Mouse (Mus musculus): ENCODE results near the gene Sema6b. TPM values are rescaled to one million over a fixed set of nuclear protein-coding genes. Genes with fewer than 3 reads are reported as not detected.

Sema6b gene
- polyA plus RNA-seq (2016; fragmentation: Nextera tagmentation; extraction: Ambion mirVana), result 12.5 and 13.0 TPM in 2 replicates

- 1% methylated on average over 77 of the region's 79 CpGs for WGBS
- Histone ChIP-seq H3K27ac (peak within 1 kb of the TSS; percentile 37; the same call in 1 of the 2 replicates), H3K9ac (peak within 1 kb of the TSS; percentile 84), H3K4me3 (peak within 1 kb of the TSS; percentile 79), H3K27me3 (replicated peaks) (peaks cover 54% of the 10 kb centered on the region), H3K4me1 (peaks cover 49% of the 10 kb centered on the region), H3K9me3 (no peaks in the 10 kb centered on the region), H3K4me2 (replicated peaks) (peak within 1 kb of the TSS; percentile 90), H3K36me3 (no peaks in the 10 kb centered on the region)
- ATAC-seq (ENCODE audit: low FRiP score, low read depth), result peak; percentile 35
Observed at GRCm38 (mm10) chr17:56139858-56140595, at the start of gene Sema6b. TSS of gene Sema6b (minus strand) at chr17:56140343.

- H3K4me2 ChIP-seq (replicated peaks), result peak overlapping the region; percentile 92; the same call in 1 of the 2 replicates
- H3K9ac ChIP-seq, result 0 out of 2 replicates have a peak overlapping the region, but pooled peaks have one; percentile 18
- peak overlapping the region; percentile 33; the same call in 1 of the 2 replicates for H3K27ac ChIP-seq
- H3K4me3 ChIP-seq, result no peak overlapping the region
- no peaks in the 10 kb centered on the region for H3K9me3 ChIP-seq
- H3K27me3 ChIP-seq (replicated peaks), result no peaks in the 10 kb centered on the region
- ATAC-seq (ENCODE audit: low FRiP score, low read depth), result peak; percentile 61; the same call in 1 of the 2 replicates
- H3K4me1 ChIP-seq, result peaks cover 30% of the 10 kb centered on the region
- H3K36me3 ChIP-seq, result peaks cover 56% of the 10 kb centered on the region
- 30% methylated on average over 11 of the region's 11 CpGs for WGBS
Observed at GRCm38 (mm10) chr17:56185281-56186141, 45.4 kb upstream of the Sema6b start.

- peaks cover 55% of the 10 kb centered on the region for H3K36me3 ChIP-seq
- H3K9ac ChIP-seq, result peak within 1 kb of the TSS; percentile 71
- peak within 1 kb of the TSS; percentile 92 for H3K4me2 ChIP-seq (replicated peaks)
- H3K4me3 ChIP-seq, result peak within 1 kb of the TSS; percentile 71
- H3K27me3 ChIP-seq (replicated peaks), result no peaks in the 10 kb centered on the region
- no peaks in the 10 kb centered on the region for H3K9me3 ChIP-seq
- peaks cover 30% of the 10 kb centered on the region for H3K4me1 ChIP-seq
- under 1% methylated on average over 47 of the region's 47 CpGs for WGBS
- no peak within 1 kb of the TSS for H3K27ac ChIP-seq
- ATAC-seq (ENCODE audit: low FRiP score, low read depth), result peak; percentile 88
Observed at GRCm38 (mm10) chr17:56183658-56184103, 43.5 kb upstream of the Sema6b start, which contains the start of gene Mydgf. TSS of gene Mydgf (minus strand) at chr17:56183920.

GRCm38 (mm10) chr17:56182975-56183657 is 43.0 kb upstream of the Sema6b start:
- Histone ChIP-seq H3K4me2 (replicated peaks) (peak overlapping the region; percentile 92), H3K4me1 (peaks cover 30% of the 10 kb centered on the region), H3K27ac (no peak overlapping the region), H3K4me3 (peak overlapping the region; percentile 71), H3K9ac (peak overlapping the region; percentile 71), H3K9me3 (no peaks in the 10 kb centered on the region), H3K36me3 (peaks cover 53% of the 10 kb centered on the region), H3K27me3 (replicated peaks) (no peaks in the 10 kb centered on the region)
- 2% methylated on average over 14 of the region's 14 CpGs for WGBS
- ATAC-seq (ENCODE audit: low FRiP score, low read depth), result peak; percentile 18

GRCm38 (mm10) chr17:56175416-56175815 is 35.3 kb upstream of the Sema6b start:
- 95% methylated on average over 3 of the region's 3 CpGs for WGBS
- H3K27ac ChIP-seq, result no peak overlapping the region

GRCm38 (mm10) chr17:56173401-56174046 is 33.4 kb upstream of the Sema6b start:
- no peak overlapping the region for H3K4me2 ChIP-seq (replicated peaks)
- no peak overlapping the region for H3K9ac ChIP-seq
- no peak for ATAC-seq (ENCODE audit: low FRiP score, low read depth)
- H3K27ac ChIP-seq, result no peak overlapping the region
- H3K4me1 ChIP-seq, result peaks cover 15% of the 10 kb centered on the region
- H3K27me3 ChIP-seq (replicated peaks), result no peaks in the 10 kb centered on the region
- no peaks in the 10 kb centered on the region for H3K9me3 ChIP-seq
- 62% methylated on average over 10 of the region's 10 CpGs for WGBS
- peaks cover 41% of the 10 kb centered on the region for H3K36me3 ChIP-seq
- H3K4me3 ChIP-seq, result no peak overlapping the region

More at GRCm38 (mm10) chr17:56175416-56175815, 35.3 kb upstream of the Sema6b start:
- peaks cover 6% of the 10 kb centered on the region for H3K4me1 ChIP-seq
- peaks cover 58% of the 10 kb centered on the region for H3K36me3 ChIP-seq
- H3K9ac ChIP-seq, result no peak overlapping the region
- H3K9me3 ChIP-seq, result no peaks in the 10 kb centered on the region
- no peaks in the 10 kb centered on the region for H3K27me3 ChIP-seq (replicated peaks)
- no peak for ATAC-seq (ENCODE audit: low FRiP score, low read depth)
- H3K4me3 ChIP-seq, result no peak overlapping the region
- no peak overlapping the region for H3K4me2 ChIP-seq (replicated peaks)

GRCm38 (mm10) chr17:56171881-56172280 is 31.7 kb upstream of the Sema6b start:
- no peaks in the 10 kb centered on the region for H3K27me3 ChIP-seq (replicated peaks)
- no peak for ATAC-seq (ENCODE audit: low FRiP score, low read depth)
- peaks cover 26% of the 10 kb centered on the region for H3K36me3 ChIP-seq
- H3K4me1 ChIP-seq, result peaks cover 15% of the 10 kb centered on the region
- H3K27ac ChIP-seq, result no peak overlapping the region
- WGBS, result 93% methylated on average over 17 of the region's 17 CpGs
- H3K9me3 ChIP-seq, result no peaks in the 10 kb centered on the region
- no peak overlapping the region for H3K9ac ChIP-seq
- H3K4me3 ChIP-seq, result no peak overlapping the region
- H3K4me2 ChIP-seq (replicated peaks), result no peak overlapping the region

GRCm38 (mm10) chr17:56171456-56171855 is 31.3 kb upstream of the Sema6b start:
- no peaks in the 10 kb centered on the region for H3K27me3 ChIP-seq (replicated peaks)
- H3K36me3 ChIP-seq, result peaks cover 21% of the 10 kb centered on the region; the same call in 1 of the 2 replicates
- H3K4me2 ChIP-seq (replicated peaks), result no peak overlapping the region
- H3K4me1 ChIP-seq, result peaks cover 15% of the 10 kb centered on the region
- H3K9ac ChIP-seq, result no peak overlapping the region
- no peak overlapping the region for H3K27ac ChIP-seq
- no peak for ATAC-seq (ENCODE audit: low FRiP score, low read depth)
- WGBS, result 83% methylated on average over 9 of the region's 9 CpGs
- no peak overlapping the region for H3K4me3 ChIP-seq
- no peaks in the 10 kb centered on the region for H3K9me3 ChIP-seq

GRCm38 (mm10) chr17:56170636-56171035 is 30.5 kb upstream of the Sema6b start:
- H3K4me3 ChIP-seq, result no peak overlapping the region
- peak overlapping the region; percentile 33; the same call in 1 of the 2 replicates for H3K9ac ChIP-seq
- no peaks in the 10 kb centered on the region for H3K9me3 ChIP-seq
- ATAC-seq (ENCODE audit: low FRiP score, low read depth), result 0 out of 2 replicates have a peak, but pooled peaks have one; percentile 8
- 25% methylated on average over 10 of the region's 10 CpGs for WGBS
- H3K4me2 ChIP-seq (replicated peaks), result 0 out of 2 replicates have a peak overlapping the region, but pooled peaks have one; percentile 8
- H3K4me1 ChIP-seq, result peaks cover 19% of the 10 kb centered on the region
- H3K27ac ChIP-seq, result no peak overlapping the region
- no peaks in the 10 kb centered on the region for H3K27me3 ChIP-seq (replicated peaks)
- peaks cover 15% of the 10 kb centered on the region; the same call in 1 of the 2 replicates for H3K36me3 ChIP-seq

GRCm38 (mm10) chr17:56169830-56170229 is 29.7 kb upstream of the Sema6b start:
- H3K27ac ChIP-seq, result no peak overlapping the region
- no peak overlapping the region for H3K9ac ChIP-seq
- no peak for ATAC-seq (ENCODE audit: low FRiP score, low read depth)
- 66% methylated on average over 6 of the region's 6 CpGs for WGBS
- no peak overlapping the region for H3K4me2 ChIP-seq (replicated peaks)
- no peaks in the 10 kb centered on the region for H3K27me3 ChIP-seq (replicated peaks)
- peaks cover 23% of the 10 kb centered on the region for H3K4me1 ChIP-seq
- no peaks in the 10 kb centered on the region for H3K9me3 ChIP-seq
- H3K4me3 ChIP-seq, result no peak overlapping the region
- peaks cover 9% of the 10 kb centered on the region; the same call in 1 of the 2 replicates for H3K36me3 ChIP-seq

- Histone ChIP-seq H3K4me1 (peaks cover 35% of the 10 kb centered on the region), H3K27ac (no peak overlapping the region), H3K9me3 (no peaks in the 10 kb centered on the region), H3K4me2 (replicated peaks) (peak overlapping the region; percentile 30; the same call in 1 of the 2 replicates), H3K36me3 (no peaks in the 10 kb centered on the region), H3K27me3 (replicated peaks) (no peaks in the 10 kb centered on the region), H3K4me3 (no peak overlapping the region), H3K9ac (0 out of 2 replicates have a peak overlapping the region, but pooled peaks have one; percentile 35)
- 31% methylated on average over 11 of the region's 11 CpGs for WGBS
- ATAC-seq (ENCODE audit: low FRiP score, low read depth), result no peak
Observed at GRCm38 (mm10) chr17:56165671-56166070, 25.5 kb upstream of the Sema6b start.
